Mouse (Mus musculus) ES-E14 (cell line): Measurements from ENCODE around the gene Lhx6. TPM values are rescaled to one million over a fixed set of nuclear protein-coding genes. Genes with fewer than 3 reads are reported as not detected.

Experiments
- DNase-seq: peaks from one replicate; pipeline ENCODE4 v3.0.0-alpha.2; 2013; ENCODE audit warnings: low read depth, low spot score
- H3K27ac ChIP-seq: 2 replicates; pipeline ENCODE4 v1.5.1; 2012; ENCODE audit warnings: low read depth, mild to moderate bottlenecking, low read length, moderate library complexity, mixed read lengths; ENCODE audit not compliant: poor library complexity, insufficient read depth, severe bottlenecking
- H3K36me3 ChIP-seq: 2 replicates; pipeline ENCODE4 v1.6.1; 2012; ENCODE audit warnings: mild to moderate bottlenecking, low read length, moderate library complexity, mixed read lengths; ENCODE audit not compliant: control insufficient read depth, poor library complexity, insufficient read depth, severe bottlenecking
- H3K4me1 ChIP-seq, 2 experiments: fragments of 150-350 bp in 1 of 2; sonication (generic) in 1 of 2; 2 replicates each; pipeline ENCODE4 v1.6.1; 2012; ENCODE audit warnings: low read length in 2 of 2, mild to moderate bottlenecking in 1 of 2, mixed read lengths in 1 of 2; ENCODE audit not compliant: control insufficient read depth in 2 of 2, insufficient read depth in 2 of 2, poor library complexity in 1 of 2
- H3K4me3 ChIP-seq, 2 experiments: fragments of 150-350 bp in 1 of 2; sonication (generic) in 1 of 2; 2 replicates each; pipeline ENCODE4 v1.5.1; 2012; ENCODE audit warnings: low read length in 2 of 2, low read depth in 1 of 2, mild to moderate bottlenecking in 1 of 2, mixed read lengths in 1 of 2; ENCODE audit not compliant: insufficient read depth in 1 of 2, poor library complexity in 1 of 2, severe bottlenecking in 1 of 2
- H3K9ac ChIP-seq: 2 replicates; pipeline ENCODE4 v1.6.1; 2012; ENCODE audit warnings: low read depth, mild to moderate bottlenecking, low read length, mixed read lengths; ENCODE audit not compliant: poor library complexity, insufficient read depth, severe bottlenecking
- H3K9me3 ChIP-seq: fragments of 150-350 bp; sonication (generic); 2 replicates; pipeline ENCODE4 v1.6.1; 2012; ENCODE audit warnings: low read depth, mild to moderate bottlenecking, low read length; ENCODE audit not compliant: control insufficient read depth, insufficient read depth
- CHD2 ChIP-seq: IDR thresholded peaks from 2 replicates; pipeline ENCODE4 v1.6.1; 2014; ENCODE audit warnings: mild to moderate bottlenecking, low read depth, low read length, inconsistent platforms
- HCFC1 ChIP-seq: IDR thresholded peaks from 2 replicates; pipeline ENCODE4 v1.6.1; 2012; ENCODE audit warnings: low read length, inconsistent platforms, borderline replicate concordance; ENCODE audit not compliant: insufficient read depth
- MAFK ChIP-seq: IDR thresholded peaks from 2 replicates; pipeline ENCODE4 v1.6.1; 2014; ENCODE audit warnings: mild to moderate bottlenecking, low read depth, low read length, inconsistent platforms; ENCODE audit not compliant: insufficient read depth
- ZC3H11A ChIP-seq: IDR thresholded peaks from 2 replicates; pipeline ENCODE4 v1.6.1; 2012; ENCODE audit warnings: low read depth, mild to moderate bottlenecking, inconsistent platforms, low read length, borderline replicate concordance
- ZNF384 ChIP-seq: IDR thresholded peaks from 2 replicates; pipeline ENCODE4 v1.6.1; 2012; ENCODE audit warnings: low read depth, low read length, inconsistent platforms
- in situ Hi-C, 2 experiments: fragments of 600-800 bp; cut with MboI; formaldehyde crosslinking; loops; one replicate each; pipeline ENCODE4 v1.15.1; 2025; ENCODE audit warnings: low sequenced_read_pairs in 2 of 2, inconsistent platforms in 1 of 2; ENCODE audit not compliant: unreplicated experiment in 2 of 2
- total RNA-seq: library from RNA; depleted of rRNA; stranded (reverse); fragments of 300-350 nt; gene quantifications from 2 replicates; pipeline ENCODE4 v1.2.3, GENCODE M21; 2012

Gene Lhx6
- total RNA-seq, 1 experiment, result 1.8 TPM

DNA sequence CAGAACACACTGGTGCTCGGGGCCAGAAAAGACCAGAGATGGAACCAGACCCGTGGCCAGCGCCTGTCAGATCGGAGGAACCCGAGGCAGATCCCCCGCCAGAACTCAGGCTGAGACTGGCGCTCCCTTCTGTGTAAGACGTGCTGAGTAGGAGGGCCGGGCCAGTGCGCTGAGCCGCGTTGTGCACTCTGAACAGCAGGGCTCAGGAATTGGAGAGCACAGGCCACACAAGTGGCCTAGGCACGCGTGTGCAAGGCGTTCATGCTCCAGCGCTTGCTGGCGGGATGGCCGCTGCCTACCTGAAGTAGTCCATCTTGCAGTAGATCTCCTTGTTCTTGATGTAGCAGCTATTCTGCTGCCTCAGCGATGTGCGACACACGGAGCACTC, 2.7 kb downstream of the Lhx6 start:
- H3K9ac ChIP-seq, result no peak overlapping the region
- H3K27ac ChIP-seq, result no peak overlapping the region
- no peak for DNase-seq
- TF ChIP-seq ZNF384 (no peak), HCFC1 (no peak), CHD2 (no peak), ZC3H11A (no peak), MAFK (no peak)
- in situ Hi-C loops, result no loop called here
- H3K36me3 ChIP-seq, result no peaks in the 10 kb centered on the region
- H3K4me1 ChIP-seq, result peaks cover 0 to 6% of the 10 kb centered on the region in 2 experiments; a peak in 1 of 4 replicates
- H3K9me3 ChIP-seq, result no peaks in the 10 kb centered on the region
- peak overlapping the region in 1 of 2 experiments; percentile 2; a peak in 1 of 4 replicates for H3K4me3 ChIP-seq

GRCm38 (mm10) chr2:36101866-36102558, 3.2 kb downstream of the Lhx6 start:
- TF ChIP-seq ZNF384, result no peak
- no peak for TF ChIP-seq ZC3H11A
- no peak for TF ChIP-seq MAFK
- no peak for TF ChIP-seq HCFC1
- TF ChIP-seq CHD2, result no peak
- peaks cover 0 to 6% of the 10 kb centered on the region in 2 experiments; a peak in 1 of 4 replicates for H3K4me1 ChIP-seq
- no peaks in the 10 kb centered on the region for H3K9me3 ChIP-seq
- H3K36me3 ChIP-seq, result no peaks in the 10 kb centered on the region
- no peak overlapping the region for H3K27ac ChIP-seq
- H3K4me3 ChIP-seq, result no peak overlapping the region
- in situ Hi-C loops, result no loop called here
- H3K9ac ChIP-seq, result no peak overlapping the region
- no peak for DNase-seq

DNA sequence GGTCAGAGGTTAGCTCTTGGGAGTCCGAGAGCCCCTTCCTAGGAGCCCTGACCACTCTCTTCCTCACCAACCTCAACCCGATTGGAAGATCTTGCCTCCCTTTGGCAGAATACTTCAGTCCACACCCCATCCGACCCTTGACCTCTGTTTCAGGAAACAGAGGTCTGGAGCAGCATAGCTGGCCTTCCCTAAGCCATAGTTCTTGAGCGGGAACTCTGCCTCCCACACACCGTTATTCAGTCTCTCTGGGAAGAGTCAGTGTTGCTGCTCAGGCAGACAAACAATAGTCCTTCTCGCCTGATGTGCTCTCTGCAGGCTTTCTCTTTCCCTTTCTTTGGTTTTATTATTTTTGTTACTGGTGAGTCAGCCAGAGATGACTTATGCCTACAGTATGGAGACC, 5.5 kb downstream of the Lhx6 start:
- H3K27ac ChIP-seq, result no peak overlapping the region
- TF ChIP-seq MAFK, result no peak
- TF ChIP-seq ZNF384, result no peak
- no peak for TF ChIP-seq ZC3H11A
- TF ChIP-seq CHD2, result no peak
- TF ChIP-seq HCFC1, result no peak
- H3K9me3 ChIP-seq, result no peaks in the 10 kb centered on the region
- in situ Hi-C loops, result no loop called here
- no peak for DNase-seq
- H3K36me3 ChIP-seq, result no peaks in the 10 kb centered on the region
- H3K4me3 ChIP-seq, result no peak overlapping the region
- no peak overlapping the region for H3K9ac ChIP-seq
- H3K4me1 ChIP-seq, result peaks cover 0 to 6% of the 10 kb centered on the region in 2 experiments; a peak in 1 of 4 replicates

DNA sequence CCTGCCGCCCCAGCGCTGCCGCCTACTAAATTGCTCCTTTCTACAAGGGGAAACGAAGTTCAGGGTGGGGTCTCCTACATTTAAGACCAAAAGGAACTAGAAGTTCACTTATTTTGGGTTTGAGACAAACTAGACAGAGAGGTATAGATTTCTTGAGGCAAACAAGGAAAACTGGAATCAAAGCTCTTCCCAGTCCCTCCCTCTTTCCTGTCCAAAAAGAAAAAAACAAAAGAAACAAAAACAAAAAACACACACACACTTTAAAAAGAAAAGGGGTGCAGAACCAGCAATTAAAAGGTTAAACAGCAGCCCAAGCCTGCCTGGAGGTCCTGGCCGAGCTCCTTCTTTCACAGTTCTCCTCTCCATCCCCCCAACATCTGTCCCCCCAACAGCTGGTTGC, 7.2 kb downstream of the Lhx6 start:
- Histone ChIP-seq H3K4me1 (no peaks in the 10 kb centered on the region), H3K4me3 (no peak overlapping the region), H3K9me3 (no peaks in the 10 kb centered on the region), H3K27ac (no peak overlapping the region), H3K9ac (no peak overlapping the region), H3K36me3 (no peaks in the 10 kb centered on the region)
- no peak for DNase-seq
- in situ Hi-C loops, result no loop called here
- no peak for TF ChIP-seq HCFC1
- TF ChIP-seq MAFK, result no peak
- TF ChIP-seq ZC3H11A, result no peak
- TF ChIP-seq CHD2, result no peak
- no peak for TF ChIP-seq ZNF384
